Mouse (Mus musculus) heart, adult 2 months (tissue): ENCODE results near the gene Lonp2. TPM values are rescaled to one million over a fixed set of nuclear protein-coding genes. Genes with fewer than 3 reads are reported as not detected.

Experiments
- DNase-seq, 2 experiments: peaks; one replicate each; pipeline ENCODE4 v3.0.0; 2021
- H3K27ac ChIP-seq: fragments of 200-600 bp; 2 replicates; pipeline ENCODE4 v1.8.1; 2022
- H3K27me3 ChIP-seq: fragments of 200-500 bp; 2 replicates; pipeline ENCODE4 v1.6.1; 2012; ENCODE audit warnings: mild to moderate bottlenecking, low read length, inconsistent platforms, mixed read lengths; ENCODE audit not compliant: control insufficient read depth, insufficient read depth
- H3K36me3 ChIP-seq: fragments of 200-500 bp; 2 replicates; pipeline ENCODE4 v1.6.1; 2012; ENCODE audit warnings: low read length, inconsistent platforms; ENCODE audit not compliant: control insufficient read depth, insufficient read depth
- H3K4me1 ChIP-seq: fragments of 200-500 bp; 2 replicates; pipeline ENCODE4 v1.6.1; 2011; ENCODE audit warnings: low read length; ENCODE audit not compliant: control insufficient read depth, insufficient read depth
- H3K4me3 ChIP-seq: fragments of 200-600 bp; 2 replicates; pipeline ENCODE4 v1.8.1; 2022
- H3K79me2 ChIP-seq: fragments of 200-500 bp; replicated peaks from 2 replicates; pipeline ENCODE4 v1.6.1; 2012; ENCODE audit warnings: mild to moderate bottlenecking, inconsistent platforms, low read length, moderate library complexity, mixed read lengths; ENCODE audit not compliant: control insufficient read depth, insufficient read depth
- H3K9ac ChIP-seq: fragments of 200-500 bp; 2 replicates; pipeline ENCODE4 v1.6.1; 2012; ENCODE audit warnings: low read depth, mild to moderate bottlenecking, control low read depth, inconsistent platforms, low read length, mixed read lengths
- CTCF ChIP-seq: fragments of 200-600 bp; IDR thresholded peaks from 2 replicates; pipeline ENCODE4 v1.8.1; 2022; ENCODE audit warnings: antibody characterized with exemption, mild to moderate bottlenecking, moderate library complexity
- EP300 ChIP-seq: fragments of 200-500 bp; IDR thresholded peaks from 2 replicates; pipeline ENCODE4 v1.6.1; 2011; ENCODE audit warnings: low read depth, low read length, control low read depth; ENCODE audit not compliant: insufficient read depth
- POLR2A ChIP-seq: fragments of 200-500 bp; IDR thresholded peaks from 2 replicates; pipeline ENCODE4 v1.6.1; 2011; ENCODE audit warnings: mild to moderate bottlenecking, low read depth, low read length, control low read depth; ENCODE audit not compliant: insufficient read depth
- WGBS: fragments of 180-500 bp; shearing (Covaris S2); methylation state at CpG from one replicate; pipeline ENCODE4 v1.1.7; 2018; 5-methylcytosine and 5-hydroxymethylcytosine counted together
- intact Hi-C: fragments of 180-260 bp; cut with DNase I; formaldehyde crosslinking; loops from one replicate; pipeline ENCODE4 v1.15.1; 2025
- polyA plus RNA-seq: library from polyadenylated mRNA; depleted of rRNA; stranded (reverse); fragments of >200 nt; gene quantifications from 2 replicates; pipeline ENCODE4 v1.2.3, GENCODE M21; 2012
- total RNA-seq, 2 experiments: library from RNA; stranded (reverse); gene quantifications; 2 replicates each; pipeline ENCODE4 v1.2.3; 2021

The Lonp2 gene
- total and polyA plus RNA-seq, 3 experiments, result 53.4 to 81.5 (median 69.9) TPM

- Histone ChIP-seq H3K27ac (peak overlapping the region; percentile 72; the same call in 1 of the 2 replicates), H3K4me3 (peak overlapping the region; percentile 54), H3K4me1 (peaks cover 1% of the 10 kb centered on the region; the same call in 1 of the 2 replicates), H3K9ac (no peak overlapping the region), H3K27me3 (no peaks in the 10 kb centered on the region), H3K36me3 (no peaks in the 10 kb centered on the region), H3K79me2 (no peaks in the 10 kb centered on the region)
- 3% methylated on average over 11 of the region's 11 CpGs for WGBS
- TF ChIP-seq POLR2A (no peak), CTCF (peak; percentile 74), EP300 (0 out of 2 replicates have a peak, but pooled peaks have one; percentile 13)
- peak; percentile 80 to 84 for DNase-seq
- intact Hi-C loops, result loop anchor here (1.0 to 10.0 kb wide), 7 partner anchors 48 to 1130 kb away; no protein-coding TSS in a partner anchor
These were observed 38.7 kb upstream of the Lonp2 start for GRCm38 (mm10) chr8:86585118-86585517.

GRCm38 (mm10) chr8:86585532-86585931, 38.3 kb upstream of the Lonp2 start:
- Histone ChIP-seq H3K79me2 (no peaks in the 10 kb centered on the region), H3K9ac (peak overlapping the region; percentile 28), H3K4me3 (peak overlapping the region; percentile 54), H3K36me3 (no peaks in the 10 kb centered on the region), H3K27ac (peak overlapping the region; percentile 72), H3K27me3 (no peaks in the 10 kb centered on the region), H3K4me1 (peaks cover 1% of the 10 kb centered on the region; the same call in 1 of the 2 replicates)
- peak; percentile 72 to 78 for DNase-seq
- 2% methylated on average over 16 of the region's 16 CpGs for WGBS
- TF ChIP-seq CTCF (peak; percentile 81), EP300 (peak; percentile 67; the same call in 1 of the 2 replicates), POLR2A (no peak)
- intact Hi-C loops, result loop anchor here (1.0 to 10.0 kb wide), 7 partner anchors 49 to 1131 kb away; no protein-coding TSS in a partner anchor

- H3K36me3 ChIP-seq, result no peaks in the 10 kb centered on the region
- H3K27ac ChIP-seq, result no peak overlapping the region
- TF ChIP-seq EP300 (no peak), POLR2A (no peak), CTCF (no peak)
- WGBS, result 37% methylated on average over 5 of the region's 5 CpGs
- no peak overlapping the region for H3K4me3 ChIP-seq
- no peaks in the 10 kb centered on the region for H3K79me2 ChIP-seq
- H3K4me1 ChIP-seq, result peaks cover 1% of the 10 kb centered on the region; the same call in 1 of the 2 replicates
- intact Hi-C loops, result loop anchor here (5.0 to 10.0 kb wide), 4 partner anchors 256 to 1131 kb away; no protein-coding TSS in a partner anchor
- no peaks in the 10 kb centered on the region for H3K27me3 ChIP-seq
- no peak overlapping the region for H3K9ac ChIP-seq
- no peak for DNase-seq
These were observed 37.8 kb upstream of the Lonp2 start for GRCm38 (mm10) chr8:86586058-86586457.

- Histone ChIP-seq H3K4me1 (peaks cover 1% of the 10 kb centered on the region; the same call in 1 of the 2 replicates), H3K4me3 (no peak overlapping the region), H3K79me2 (no peaks in the 10 kb centered on the region), H3K9ac (no peak overlapping the region), H3K27me3 (no peaks in the 10 kb centered on the region), H3K27ac (no peak overlapping the region), H3K36me3 (no peaks in the 10 kb centered on the region)
- WGBS, result 52% methylated on average over 6 of the region's 6 CpGs
- DNase-seq, result no peak
- TF ChIP-seq POLR2A (no peak), CTCF (peak; percentile 30)
- intact Hi-C loops, result loop anchor here (5.0 to 10.0 kb wide), 4 partner anchors 256 to 1132 kb away; no protein-coding TSS in a partner anchor
These were observed 37.2 kb upstream of the Lonp2 start for GRCm38 (mm10) chr8:86586642-86587041.

- Histone ChIP-seq H3K4me3 (no peak overlapping the region), H3K27me3 (no peaks in the 10 kb centered on the region), H3K27ac (no peak overlapping the region), H3K4me1 (peaks cover 1% of the 10 kb centered on the region; the same call in 1 of the 2 replicates), H3K79me2 (no peaks in the 10 kb centered on the region), H3K36me3 (no peaks in the 10 kb centered on the region), H3K9ac (no peak overlapping the region)
- WGBS, result 93% methylated on average over 5 of the region's 5 CpGs
- DNase-seq, result no peak
- TF ChIP-seq CTCF, result no peak
- TF ChIP-seq POLR2A, result no peak
- TF ChIP-seq EP300, result no peak
- intact Hi-C loops, result loop anchor here (5.0 to 10.0 kb wide), 4 partner anchors 254 to 1134 kb away; no protein-coding TSS in a partner anchor
These were observed 35.5 kb upstream of the Lonp2 start for GRCm38 (mm10) chr8:86588338-86588737.

- H3K79me2 ChIP-seq, result no peaks in the 10 kb centered on the region
- H3K4me1 ChIP-seq, result no peaks in the 10 kb centered on the region
- 54% methylated on average over 10 of the region's 10 CpGs for WGBS
- no peak overlapping the region for H3K9ac ChIP-seq
- intact Hi-C loops, result no loop called here
- H3K36me3 ChIP-seq, result no peaks in the 10 kb centered on the region
- no peak overlapping the region for H3K4me3 ChIP-seq
- H3K27ac ChIP-seq, result no peak overlapping the region
- H3K27me3 ChIP-seq, result no peaks in the 10 kb centered on the region
- DNase-seq, result no peak
- TF ChIP-seq EP300, result no peak
- no peak for TF ChIP-seq CTCF
- no peak for TF ChIP-seq POLR2A
These were observed 30.7 kb upstream of the Lonp2 start for GRCm38 (mm10) chr8:86593099-86593498.
